Mouse (Mus musculus): ENCODE results near the gene Hist1h3c. TPM values are rescaled to one million over a fixed set of nuclear protein-coding genes. Genes with fewer than 3 reads are reported as not detected.
"Not testable (repeated sequence)": the region's sequence is repeated elsewhere in the genome, so short reads cannot be mapped to it uniquely, and the experiment has no call there.

Gene Hist1h3c
- polyA plus RNA-seq, 1 experiment from 2014 or later, result 1.4 TPM

GRCm38 (mm10) chr13:23746201-23747080, 1.0 kb upstream of the Hist1h3c start, which contains the start of gene Hist1h2bb:
TSS of gene Hist1h2bb (plus strand) at chr13:23746734.
- peak within 1 kb of the TSS; percentile 68 for H3K4me2 ChIP-seq (replicated peaks; ENCODE audit: low read depth)
- H3K9ac ChIP-seq (ENCODE audit: low read depth, low read length), result peak within 1 kb of the TSS; percentile 52

GRCm38 (mm10) chr13:23744421-23745380, 701 bp downstream of the Hist1h3c start:
- 2% methylated on average over 14 of the region's 36 CpGs for WGBS
- Histone ChIP-seq H3K4me1 (replicated peaks; ENCODE audit: control insufficient read depth, insufficient read depth, low read length) (peaks cover 4% of the 10 kb centered on the region; the same call in 1 of the 2 replicates), H3K36me3 (ENCODE audit: control insufficient read depth, insufficient read depth) (no peaks in the 10 kb centered on the region), H3K27ac (ENCODE audit: low read depth, low read length) (no peak overlapping the region), H3K4me2 (replicated peaks; ENCODE audit: low read depth) (peak overlapping the region; percentile 68), H3K4me3 (ENCODE audit: low read depth, low read length) (peak overlapping the region; percentile 36), H3K27me3 (replicated peaks; ENCODE audit: control insufficient read depth, insufficient read depth, low read length) (no peaks in the 10 kb centered on the region), H3K9me3 (ENCODE audit: control insufficient read depth) (no peaks in the 10 kb centered on the region), H3K9ac (ENCODE audit: low read depth, low read length) (no peak overlapping the region)
- no peak for ATAC-seq
- TF ChIP-seq CTCF (IDR thresholded peaks at IDR 0.05; ENCODE audit: low read depth), result no peak

More at GRCm38 (mm10) chr13:23746201-23747080, 1.0 kb upstream of the Hist1h3c start, which contains the start of gene Hist1h2bb:
- not testable (repeated sequence) for H3K9me3 ChIP-seq (ENCODE audit: control insufficient read depth); H3K4me1 ChIP-seq (replicated peaks; ENCODE audit: control insufficient read depth, insufficient read depth, low read length); H3K36me3 ChIP-seq (ENCODE audit: control insufficient read depth, insufficient read depth); H3K27me3 ChIP-seq (replicated peaks; ENCODE audit: control insufficient read depth, insufficient read depth, low read length)
- peak; percentile 87 for ATAC-seq
- H3K4me3 ChIP-seq (ENCODE audit: low read depth, low read length), result peak within 1 kb of the TSS; percentile 36
- under 1% methylated on average over 37 of the region's 58 CpGs for WGBS
- H3K27ac ChIP-seq (ENCODE audit: low read depth, low read length), result peak within 1 kb of the TSS; percentile 94
- TF ChIP-seq CTCF (IDR thresholded peaks at IDR 0.05; ENCODE audit: low read depth), result peak; percentile 38

GRCm38 (mm10) chr13:23743963-23744362, 1.4 kb downstream of the Hist1h3c start:
- H3K4me3 ChIP-seq (ENCODE audit: low read depth, low read length), result peak overlapping the region; percentile 36; the same call in 1 of the 2 replicates
- no peak for TF ChIP-seq CTCF (IDR thresholded peaks at IDR 0.05; ENCODE audit: low read depth)
- ATAC-seq, result no peak
- H3K27ac ChIP-seq (ENCODE audit: low read depth, low read length), result no peak overlapping the region
- no peaks in the 10 kb centered on the region for H3K9me3 ChIP-seq (ENCODE audit: control insufficient read depth)
- no peaks in the 10 kb centered on the region for H3K36me3 ChIP-seq (ENCODE audit: control insufficient read depth, insufficient read depth)
- H3K27me3 ChIP-seq (replicated peaks; ENCODE audit: control insufficient read depth, insufficient read depth, low read length), result no peaks in the 10 kb centered on the region
- H3K9ac ChIP-seq (ENCODE audit: low read depth, low read length), result no peak overlapping the region
- peaks cover 4% of the 10 kb centered on the region; the same call in 1 of the 2 replicates for H3K4me1 ChIP-seq (replicated peaks; ENCODE audit: control insufficient read depth, insufficient read depth, low read length)
- WGBS, result 29% methylated on average over 4 of the region's 4 CpGs
- H3K4me2 ChIP-seq (replicated peaks; ENCODE audit: low read depth), result peak overlapping the region; percentile 68; the same call in 1 of the 2 replicates

GRCm38 (mm10) chr13:23743215-23743614, 2.2 kb downstream of the Hist1h3c start:
- no peak for TF ChIP-seq CTCF (IDR thresholded peaks at IDR 0.05; ENCODE audit: low read depth)
- ATAC-seq, result no peak
- WGBS, result 77% methylated on average over 5 of the region's 5 CpGs
- Histone ChIP-seq H3K9ac (ENCODE audit: low read depth, low read length) (no peak overlapping the region), H3K9me3 (ENCODE audit: control insufficient read depth) (no peaks in the 10 kb centered on the region), H3K4me1 (replicated peaks; ENCODE audit: control insufficient read depth, insufficient read depth, low read length) (peaks cover 4% of the 10 kb centered on the region; the same call in 1 of the 2 replicates), H3K27me3 (replicated peaks; ENCODE audit: control insufficient read depth, insufficient read depth, low read length) (no peaks in the 10 kb centered on the region), H3K36me3 (ENCODE audit: control insufficient read depth, insufficient read depth) (no peaks in the 10 kb centered on the region), H3K27ac (ENCODE audit: low read depth, low read length) (no peak overlapping the region), H3K4me2 (replicated peaks; ENCODE audit: low read depth) (no peak overlapping the region), H3K4me3 (ENCODE audit: low read depth, low read length) (no peak overlapping the region)

- Histone ChIP-seq H3K4me1 (replicated peaks; ENCODE audit: control insufficient read depth, insufficient read depth, low read length) (no peaks in the 10 kb centered on the region), H3K27me3 (replicated peaks; ENCODE audit: control insufficient read depth, insufficient read depth, low read length) (no peaks in the 10 kb centered on the region), H3K4me3 (ENCODE audit: low read depth, low read length) (no peak overlapping the region), H3K9me3 (ENCODE audit: control insufficient read depth) (no peaks in the 10 kb centered on the region), H3K27ac (ENCODE audit: low read depth, low read length) (no peak overlapping the region), H3K9ac (ENCODE audit: low read depth, low read length) (no peak overlapping the region), H3K36me3 (ENCODE audit: control insufficient read depth, insufficient read depth) (no peaks in the 10 kb centered on the region), H3K4me2 (replicated peaks; ENCODE audit: low read depth) (no peak overlapping the region)
- no peak for ATAC-seq
- TF ChIP-seq CTCF (IDR thresholded peaks at IDR 0.05; ENCODE audit: low read depth), result no peak
These were observed 3.4 kb downstream of the Hist1h3c start for GRCm38 (mm10) chr13:23742007-23742406.

GRCm38 (mm10) chr13:23740910-23741309, 4.5 kb downstream of the Hist1h3c start:
- Histone ChIP-seq H3K4me1 (replicated peaks; ENCODE audit: control insufficient read depth, insufficient read depth, low read length) (no peaks in the 10 kb centered on the region), H3K9ac (ENCODE audit: low read depth, low read length) (no peak overlapping the region), H3K36me3 (ENCODE audit: control insufficient read depth, insufficient read depth) (no peaks in the 10 kb centered on the region), H3K9me3 (ENCODE audit: control insufficient read depth) (no peaks in the 10 kb centered on the region), H3K4me3 (ENCODE audit: low read depth, low read length) (no peak overlapping the region), H3K4me2 (replicated peaks; ENCODE audit: low read depth) (peak overlapping the region; percentile 85), H3K27ac (ENCODE audit: low read depth, low read length) (peak overlapping the region; percentile 97; the same call in 1 of the 2 replicates), H3K27me3 (replicated peaks; ENCODE audit: control insufficient read depth, insufficient read depth, low read length) (no peaks in the 10 kb centered on the region)
- no peak for ATAC-seq
- WGBS, result 64% methylated on average over 5 of the region's 5 CpGs
- TF ChIP-seq CTCF (IDR thresholded peaks at IDR 0.05; ENCODE audit: low read depth), result no peak

Data from intestine, postnatal 0 days (tissue).